Mouse (Mus musculus) bone marrow macrophage, adult 2 months (primary cell): Measurements from ENCODE around the gene Acox1.

Experiments used
- CTCF ChIP-seq: IDR thresholded peaks from 2 replicates; pipeline ENCODE4 v1.5.1; 2012; ENCODE audit warnings: low read depth, mild to moderate bottlenecking, low read length, moderate library complexity
- POLR2A ChIP-seq: IDR thresholded peaks from 2 replicates; pipeline ENCODE4 v1.6.1; 2012; ENCODE audit warnings: mild to moderate bottlenecking, low read depth, low read length, borderline replicate concordance

GRCm38 (mm10) chr11:116187226-116187930 lies 11.5 kb downstream of the Acox1 start:
- no peak for TF ChIP-seq POLR2A
- TF ChIP-seq CTCF: no peak
